8 mouse cellular contexts compared by ENCODE assay signal in the genomic region with DNA sequence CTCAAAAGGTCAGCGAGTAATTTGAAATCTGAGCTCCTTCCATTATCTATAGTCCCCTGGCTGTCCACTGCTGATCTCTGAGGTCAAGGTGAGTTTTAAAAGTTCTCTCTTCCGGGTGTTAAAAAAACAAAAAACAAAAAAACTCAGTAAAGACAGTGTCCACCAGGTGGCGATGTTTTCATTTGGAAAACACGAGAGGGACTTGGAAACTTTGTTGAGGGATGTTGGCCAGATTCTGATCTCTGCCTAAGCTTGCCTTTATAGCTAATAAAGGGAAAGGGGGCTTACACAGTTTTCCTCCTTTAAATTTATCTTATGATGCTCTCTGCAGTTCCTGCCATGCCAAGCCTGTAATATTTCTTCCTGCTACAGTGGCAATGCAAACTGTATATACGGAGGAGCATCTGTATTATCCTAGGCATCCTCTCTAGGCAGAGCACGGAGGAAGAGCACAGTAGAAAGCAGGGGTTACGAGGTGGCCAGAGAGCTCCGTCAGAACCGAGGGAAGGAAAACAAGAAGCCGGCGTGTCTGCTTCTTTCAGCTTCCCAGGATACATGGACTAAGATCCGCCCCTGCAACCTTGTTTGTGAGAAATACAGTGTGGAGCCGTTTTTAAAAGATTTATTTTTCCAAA.
DNase-seq lines count a peak whose midpoint lies in the region; ATAC-seq and TF ChIP-seq lines count a peak whose summit lies in the region.
"Had no signal": no experiment of that assay in that cellular context is flagged by ENCODE, and none has a peak within 500 bp of the region (broad histone marks: within the 10 kb centered on the region; RNA-seq: fewer than 3 reads in every experiment).

No protein-coding gene starts in this region.

- H3K36me3 ChIP-seq in liver, embryonic 11.5 days (ENCODE audit: control insufficient read depth, insufficient read depth, low read length): no peaks in the 10 kb centered on the region
- H3K36me3 ChIP-seq in embryonic facial prominence, embryonic 11.5 days (replicated peaks; ENCODE audit: control insufficient read depth, insufficient read depth, low read depth, low read length): no peaks in the 10 kb centered on the region
- no peaks in the 10 kb centered on the region for H3K36me3 ChIP-seq in liver, postnatal 0 days (replicated peaks; ENCODE audit: insufficient read depth, low read length)
- H3K36me3 ChIP-seq: liver, embryonic 13.5 days had no signal

- no peak for ATAC-seq in liver, embryonic 11.5 days (replicated peaks; ENCODE audit: low FRiP score)
- ATAC-seq in embryonic facial prominence, embryonic 11.5 days (replicated peaks; ENCODE audit: insufficient number of reproducible peaks, low FRiP score, low TSS enrichment, low read depth): no peak
- ATAC-seq in liver, postnatal 0 days: no peak

- TF ChIP-seq EP300 in liver, postnatal 0 days (IDR thresholded peaks at IDR 0.05; ENCODE audit: low read depth): no peak

- H3K4me2 ChIP-seq in liver, embryonic 11.5 days: no peak overlapping the region
- no peak overlapping the region for H3K4me2 ChIP-seq in embryonic facial prominence, embryonic 11.5 days (ENCODE audit: low read depth, low read length)
- no peak overlapping the region for H3K4me2 ChIP-seq in liver, postnatal 0 days (ENCODE audit: low read depth, low read length)
- H3K4me2 ChIP-seq: liver, embryonic 13.5 days had no signal

- H3K4me1 ChIP-seq in liver, embryonic 11.5 days (replicated peaks; ENCODE audit: control insufficient read depth, insufficient read depth, low read length): no peaks in the 10 kb centered on the region
- no peaks in the 10 kb centered on the region for H3K4me1 ChIP-seq in embryonic facial prominence, embryonic 11.5 days (ENCODE audit: control insufficient read depth, insufficient read depth, low read length)
- no peaks in the 10 kb centered on the region for H3K4me1 ChIP-seq in liver, postnatal 0 days (ENCODE audit: insufficient read depth)
- H3K4me1 ChIP-seq: liver, embryonic 13.5 days had no signal

- peak; percentile 6 for DNase-seq in liver
- DNase-seq in liver, embryonic 11.5 days (ENCODE audit: low spot score): no peak
- DNase-seq in adrenal gland, postnatal 10 days: peak; percentile 68
- peak; percentile 89 for DNase-seq in embryonic facial prominence, embryonic 11.5 days (ENCODE audit: low spot score)
- DNase-seq in kidney, adult 9 months: peak; percentile 56
- DNase-seq in liver, postnatal 0 days: peak; percentile 19
- peak; percentile 7 for DNase-seq in skeletal muscle tissue, adult 2 months (ENCODE audit: low read depth, low spot score)
- DNase-seq: liver, embryonic 13.5 days had no signal

- peak; percentile 62 for TF ChIP-seq CTCF in liver, postnatal 0 days (IDR thresholded peaks at IDR 0.05; ENCODE audit: low read depth)

- H3K9ac ChIP-seq in liver, embryonic 11.5 days (ENCODE audit: low read depth, low read length): no peak overlapping the region
- no peak overlapping the region for H3K9ac ChIP-seq in embryonic facial prominence, embryonic 11.5 days (replicated peaks; ENCODE audit: low read length)
- no peak overlapping the region for H3K9ac ChIP-seq in liver, postnatal 0 days (replicated peaks)
- H3K9ac ChIP-seq: liver, embryonic 13.5 days had no signal

- H3K27ac ChIP-seq in liver, embryonic 11.5 days (ENCODE audit: low read depth, low read length): no peak overlapping the region
- H3K27ac ChIP-seq in embryonic facial prominence, embryonic 11.5 days (replicated peaks; ENCODE audit: low read depth, low read length): no peak overlapping the region
- H3K27ac ChIP-seq in liver, postnatal 0 days (ENCODE audit: low read depth): no peak overlapping the region
- H3K27ac ChIP-seq: liver, embryonic 13.5 days had no signal

- WGBS in liver, embryonic 11.5 days: 42% methylated on average over 13 of the region's 13 CpGs
- WGBS in embryonic facial prominence, embryonic 11.5 days: 40% methylated on average over 13 of the region's 13 CpGs
- WGBS in liver, postnatal 0 days (ENCODE audit: insufficient replicate concordance): 46% methylated on average over 13 of the region's 13 CpGs

- no peaks in the 10 kb centered on the region for H3K27me3 ChIP-seq in liver, embryonic 11.5 days (replicated peaks; ENCODE audit: control insufficient read depth, insufficient read depth, low read length)
- no peaks in the 10 kb centered on the region for H3K27me3 ChIP-seq in embryonic facial prominence, embryonic 11.5 days (ENCODE audit: control insufficient read depth, insufficient read depth, low read length)
- H3K27me3 ChIP-seq in liver, postnatal 0 days (ENCODE audit: insufficient read depth, low read length): no peaks in the 10 kb centered on the region
- H3K27me3 ChIP-seq: liver, embryonic 13.5 days had no signal

- H3K9me3 ChIP-seq in liver, embryonic 11.5 days (ENCODE audit: control insufficient read depth, low read length): no peaks in the 10 kb centered on the region
- H3K9me3 ChIP-seq in embryonic facial prominence, embryonic 11.5 days (replicated peaks; ENCODE audit: control insufficient read depth, low read length): no peaks in the 10 kb centered on the region
- no peaks in the 10 kb centered on the region for H3K9me3 ChIP-seq in liver, postnatal 0 days (ENCODE audit: low read length)
- H3K9me3 ChIP-seq: liver, embryonic 13.5 days had no signal

- no peak overlapping the region for H3K4me3 ChIP-seq in liver, embryonic 11.5 days (ENCODE audit: low read depth, low read length)
- H3K4me3 ChIP-seq in embryonic facial prominence, embryonic 11.5 days (ENCODE audit: low read depth, low read length): no peak overlapping the region
- H3K4me3 ChIP-seq in liver, postnatal 0 days (ENCODE audit: low read depth, low read length): no peak overlapping the region
- H3K4me3 ChIP-seq: liver, embryonic 13.5 days had no signal
